8 mouse cellular contexts compared by ENCODE assay signal in the genomic region with DNA sequence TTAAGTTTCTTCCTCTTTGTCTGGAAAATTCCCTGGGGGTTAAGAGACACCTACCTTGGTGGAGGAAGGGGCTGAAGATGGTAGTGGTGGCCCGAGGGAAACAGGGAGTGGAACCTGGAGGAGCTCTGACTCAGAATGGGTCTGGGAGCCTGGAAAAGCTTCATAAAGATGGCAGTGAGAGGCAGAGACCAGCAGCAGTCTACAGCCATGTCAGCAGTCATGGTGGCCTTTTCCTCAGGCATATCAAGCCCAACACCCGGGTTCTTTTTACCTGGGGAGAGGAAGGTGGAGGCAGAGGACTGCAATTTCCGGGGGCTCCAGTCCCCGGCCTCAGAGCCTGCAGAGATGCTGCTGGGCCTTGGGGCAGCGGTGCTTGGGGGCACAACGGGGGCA. TPM values are rescaled to one million over a fixed set of nuclear protein-coding genes. Genes with fewer than 3 reads are reported as not detected.
A peak's percentile ranks its signal among the peaks of the same experiment; 100 is the strongest.
DNase-seq lines count a peak whose midpoint lies in the region; ATAC-seq and TF ChIP-seq lines count a peak whose summit lies in the region.

No protein-coding gene starts in this region.

- H3K27me3 ChIP-seq in heart, embryonic 12.5 days (replicated peaks), result 0 out of 2 replicates have a peak, but pooled peaks cover 4% of the 10 kb centered on the region
- H3K27me3 ChIP-seq in G1E (ENCODE audit: insufficient read depth, low read length), result no peaks in the 10 kb centered on the region
- H3K27me3 ChIP-seq in heart, postnatal 0 days (ENCODE audit: control insufficient read depth, insufficient read depth, low read length), result no peaks in the 10 kb centered on the region
- H3K27me3 ChIP-seq in midbrain, embryonic 11.5 days (ENCODE audit: control insufficient read depth, insufficient read depth, low read length), result no peaks in the 10 kb centered on the region

- H3K4me2 ChIP-seq in heart, embryonic 12.5 days, result peak overlapping the region; percentile 75
- peak overlapping the region; percentile 81 for H3K4me2 ChIP-seq in heart, postnatal 0 days (ENCODE audit: low read depth, low read length)
- H3K4me2 ChIP-seq in midbrain, embryonic 11.5 days, result peak overlapping the region; percentile 56

- H3K4me3 ChIP-seq in heart, embryonic 12.5 days, result peak overlapping the region; percentile 65
- H3K4me3 ChIP-seq in G1E (ENCODE audit: low read depth, low read length), result peak overlapping the region; percentile 79
- peak overlapping the region; percentile 69 for H3K4me3 ChIP-seq in heart, postnatal 0 days (ENCODE audit: low read depth, low read length)
- H3K4me3 ChIP-seq in midbrain, embryonic 11.5 days (ENCODE audit: low read depth, low read length), result peak overlapping the region; percentile 54

- H3K27ac ChIP-seq in heart, embryonic 12.5 days (ENCODE audit: poor library complexity, severe bottlenecking), result no peak overlapping the region
- H3K27ac ChIP-seq in heart, postnatal 0 days (ENCODE audit: low read depth), result no peak overlapping the region
- H3K27ac ChIP-seq in midbrain, embryonic 11.5 days (ENCODE audit: low read depth, low read length), result no peak overlapping the region

- TF ChIP-seq CTCF in G1E (IDR thresholded peaks at IDR 0.05; ENCODE audit: low read depth, low read length), result no peak
- TF ChIP-seq CTCF in heart, postnatal 0 days (IDR thresholded peaks at IDR 0.05; ENCODE audit: low read depth), result no peak

- TF ChIP-seq EP300 in heart, postnatal 0 days (IDR thresholded peaks at IDR 0.05; ENCODE audit: low read depth), result no peak

- 0 out of 2 replicates have a peak, but pooled peaks cover 4% of the 10 kb centered on the region for H3K9me3 ChIP-seq in heart, embryonic 12.5 days (replicated peaks)
- H3K9me3 ChIP-seq in G1E (replicated peaks), result no peaks in the 10 kb centered on the region
- H3K9me3 ChIP-seq in heart, postnatal 0 days (replicated peaks; ENCODE audit: control insufficient read depth, low read length), result no peaks in the 10 kb centered on the region
- no peaks in the 10 kb centered on the region for H3K9me3 ChIP-seq in midbrain, embryonic 11.5 days (ENCODE audit: control insufficient read depth, low read length)

- DNase-seq in heart, postnatal 4 days, result no peak
- DNase-seq in G1E (ENCODE audit: low spot score), result no peak
- DNase-seq in heart, postnatal 0 days (ENCODE audit: low spot score), result no peak
- DNase-seq in midbrain, embryonic 11.5 days (ENCODE audit: low spot score, missing footprints), result peak; percentile 84
- no peak for DNase-seq in embryo, embryonic 11 days
- DNase-seq in urinary bladder, postnatal 4 days (ENCODE audit: low spot score in 2 of 2), result no peak
- no peak for DNase-seq in layer of hippocampus, adult 9-10 months (ENCODE audit: low spot score)

- peak overlapping the region; percentile 90 for H3K9ac ChIP-seq in heart, embryonic 12.5 days
- peak overlapping the region; percentile 88 for H3K9ac ChIP-seq in heart, postnatal 0 days (replicated peaks; ENCODE audit: low read depth, low read length)
- peak overlapping the region; percentile 91 for H3K9ac ChIP-seq in midbrain, embryonic 11.5 days (ENCODE audit: low read length)

- peaks cover 6% of the 10 kb centered on the region; the same call in 1 of the 2 replicates for H3K4me1 ChIP-seq in heart, embryonic 12.5 days (replicated peaks)
- peaks cover 31% of the 10 kb centered on the region for H3K4me1 ChIP-seq in G1E (ENCODE audit: insufficient read depth, low read depth, low read length)
- no peaks in the 10 kb centered on the region for H3K4me1 ChIP-seq in heart, postnatal 0 days (ENCODE audit: control insufficient read depth, insufficient read depth)
- peaks cover 3% of the 10 kb centered on the region; the same call in 1 of the 2 replicates for H3K4me1 ChIP-seq in midbrain, embryonic 11.5 days (ENCODE audit: control insufficient read depth, insufficient read depth, low read length)

- WGBS in heart, embryonic 12.5 days, result 26% methylated on average over 6 of the region's 6 CpGs
- WGBS in heart, postnatal 0 days, result 19% methylated on average over 5 of the region's 6 CpGs
- WGBS in midbrain, embryonic 11.5 days, result 34% methylated on average over 6 of the region's 6 CpGs

- H3K36me3 ChIP-seq in heart, embryonic 12.5 days, result peaks cover 32% of the 10 kb centered on the region
- peaks cover 49% of the 10 kb centered on the region for H3K36me3 ChIP-seq in G1E (replicated peaks)
- H3K36me3 ChIP-seq in heart, postnatal 0 days (replicated peaks; ENCODE audit: control insufficient read depth, insufficient read depth, low read length), result peaks cover 15% of the 10 kb centered on the region
- H3K36me3 ChIP-seq in midbrain, embryonic 11.5 days (ENCODE audit: control insufficient read depth, insufficient read depth, low read length), result no peaks in the 10 kb centered on the region

- ATAC-seq in heart, embryonic 12.5 days (ENCODE audit: insufficient number of reproducible peaks, low FRiP score), result no peak; the same call in 1 of the 2 replicates
- ATAC-seq in G1E (ENCODE audit: extremely low read depth, insufficient number of reproducible peaks, low FRiP score, poor library complexity, severe bottlenecking), result no peak; the same call in 1 of the 2 replicates
- no peak for ATAC-seq in heart, postnatal 0 days (ENCODE audit: insufficient read depth, low read depth)
- 0 out of 2 replicates have a peak, but pooled peaks have one; percentile 1 for ATAC-seq in midbrain, embryonic 11.5 days (ENCODE audit: low FRiP score)

RNA-seq across cellular contexts. Expression of a gene that starts 0.9 kb away (rescaled TPM):
- 55.6 and 58.4 TPM in 2 replicates for polyA plus RNA-seq in heart, embryonic 12.5 days (2016; fragmentation: Nextera tagmentation; extraction: Ambion mirVana)
- 10 to 100 TPM; 56.4 to 57.1 TPM for total RNA-seq in heart, postnatal 4 days (2021)
- total RNA-seq in G1E (2014; fragmentation: Nextera tagmentation), result 76.7 and 101 TPM in 2 replicates
- 35.4 and 39.7 TPM in 2 replicates for total RNA-seq in G1E (2017)
- polyA plus RNA-seq in G1E (2012), result 270 and 286 TPM in 2 replicates
- total RNA-seq in heart, postnatal 0 days (2014; rRNA removed; ENCODE audit: low replicate concordance), result 46.9 and 94.8 TPM in 2 replicates
- 31.7 and 35.3 TPM in 2 replicates for polyA plus RNA-seq in heart, postnatal 0 days (2015; fragmentation: Nextera tagmentation; extraction: Ambion mirVana)
- 30.5 and 31.6 TPM in 2 replicates for polyA plus RNA-seq in midbrain, embryonic 11.5 days (2014; fragmentation: Nextera tagmentation; extraction: Ambion mirVana)

RNA-seq across cellular contexts. Expression of a gene that starts 56.6 kb away (rescaled TPM):
- polyA plus RNA-seq in heart, embryonic 12.5 days (2016; fragmentation: Nextera tagmentation; extraction: Ambion mirVana), result 41.3 and 47.3 TPM in 2 replicates
- total RNA-seq in heart, postnatal 4 days (2021), result 10 to 100 TPM; 73.9 to 79.3 TPM
- 222 and 230 TPM in 2 replicates for total RNA-seq in G1E (2014; fragmentation: Nextera tagmentation)
- 40.8 and 47.3 TPM in 2 replicates for total RNA-seq in G1E (2017)
- polyA plus RNA-seq in G1E (2012), result 148 and 184 TPM in 2 replicates
- 70.4 and 81.6 TPM in 2 replicates for total RNA-seq in heart, postnatal 0 days (2014; rRNA removed; ENCODE audit: low replicate concordance)
- polyA plus RNA-seq in heart, postnatal 0 days (2015; fragmentation: Nextera tagmentation; extraction: Ambion mirVana), result 13.2 and 17.6 TPM in 2 replicates
- polyA plus RNA-seq in midbrain, embryonic 11.5 days (2014; fragmentation: Nextera tagmentation; extraction: Ambion mirVana), result 74.5 and 75.1 TPM in 2 replicates
